Mouse (Mus musculus): Measurements from ENCODE around the gene Ccdc142. TPM values are rescaled to one million over a fixed set of nuclear protein-coding genes. Genes with fewer than 3 reads are reported as not detected.
A peak's percentile ranks its signal among the peaks of the same experiment; 100 is the strongest.

Gene Ccdc142
- total and polyA plus RNA-seq, 2 experiments from 2014 or later: 5.6 to 15.3 TPM

DNA sequence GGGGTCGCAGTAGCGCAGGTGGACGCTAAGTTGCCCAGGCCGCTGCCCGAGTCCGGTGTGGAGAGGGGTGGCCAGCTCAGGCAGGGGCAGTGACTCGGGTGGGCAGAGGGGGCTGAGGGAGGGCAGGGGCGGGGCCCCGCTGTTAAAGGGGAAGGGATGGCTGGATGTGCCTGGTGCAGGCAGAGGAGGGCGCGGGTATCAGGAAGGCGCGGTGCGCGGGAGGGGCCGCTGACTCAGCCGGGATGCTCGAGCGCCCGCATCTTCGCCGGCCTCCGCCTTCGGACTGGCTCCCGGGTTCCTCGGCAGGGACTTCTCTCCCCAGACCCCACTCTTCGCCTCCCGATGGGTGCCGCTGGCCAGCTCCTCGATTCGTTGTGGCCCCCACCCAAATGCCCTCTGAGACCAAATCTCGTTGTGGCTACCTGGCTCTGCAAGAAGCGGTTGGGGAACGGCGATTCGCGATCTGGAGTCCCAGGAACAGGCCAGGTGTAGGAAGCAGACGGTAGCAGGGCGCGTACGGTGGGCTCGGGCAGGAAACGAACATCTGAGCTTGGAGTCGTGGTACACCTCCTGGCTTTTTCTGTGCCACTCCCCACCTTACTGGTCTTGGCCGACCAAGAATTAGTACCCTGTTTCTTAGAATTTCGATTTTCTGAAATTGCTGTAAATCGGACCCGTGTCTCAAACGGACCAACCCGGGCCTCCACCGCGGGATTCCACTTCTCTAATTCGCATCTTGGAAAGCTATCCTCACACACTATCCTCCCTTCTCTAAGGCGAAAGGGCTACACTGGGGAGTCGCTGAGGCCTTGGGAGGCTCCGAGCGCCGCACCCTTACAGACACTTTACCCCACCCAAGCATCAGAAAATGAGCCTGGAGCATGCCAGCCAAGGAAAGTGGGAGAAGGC, 30.8 kb upstream of the Ccdc142 start:
- TF ChIP-seq CTCF (IDR thresholded peaks at IDR 0.05; ENCODE audit: low read depth): no peak
- Histone ChIP-seq H3K27ac (ENCODE audit: low read depth, low read length) (no peak overlapping the region), H3K27me3 (ENCODE audit: insufficient read depth, low read length) (peaks cover 66% of the 10 kb centered on the region), H3K4me3 (ENCODE audit: low read depth, low read length) (no peak overlapping the region), H3K4me1 (ENCODE audit: insufficient read depth) (no peaks in the 10 kb centered on the region), H3K9ac (no peak overlapping the region), H3K36me3 (ENCODE audit: insufficient read depth) (no peaks in the 10 kb centered on the region), H3K4me2 (ENCODE audit: low read depth) (no peak overlapping the region), H3K9me3 (ENCODE audit: low read length) (no peaks in the 10 kb centered on the region)
- ATAC-seq (no peak), DNase-seq (peak; percentile 84)
- WGBS: 1% methylated on average over 58 of the region's 58 CpGs

GRCm38 (mm10) chr6:83071220-83071619, 30.2 kb upstream of the Ccdc142 start:
- peaks cover 65% of the 10 kb centered on the region for H3K27me3 ChIP-seq (ENCODE audit: insufficient read depth, low read length)
- DNase-seq: no peak
- H3K9me3 ChIP-seq (ENCODE audit: low read length): no peaks in the 10 kb centered on the region
- no peaks in the 10 kb centered on the region for H3K36me3 ChIP-seq (ENCODE audit: insufficient read depth)
- no peak overlapping the region for H3K4me2 ChIP-seq (ENCODE audit: low read depth)
- 3% methylated on average over 23 of the region's 24 CpGs for WGBS
- peak; percentile 25; the same call in 1 of the 2 replicates for ATAC-seq
- no peaks in the 10 kb centered on the region for H3K4me1 ChIP-seq (ENCODE audit: insufficient read depth)
- H3K27ac ChIP-seq (ENCODE audit: low read depth, low read length): no peak overlapping the region
- H3K9ac ChIP-seq: no peak overlapping the region
- no peak for TF ChIP-seq CTCF (IDR thresholded peaks at IDR 0.05; ENCODE audit: low read depth)
- no peak overlapping the region for H3K4me3 ChIP-seq (ENCODE audit: low read depth, low read length)

DNA sequence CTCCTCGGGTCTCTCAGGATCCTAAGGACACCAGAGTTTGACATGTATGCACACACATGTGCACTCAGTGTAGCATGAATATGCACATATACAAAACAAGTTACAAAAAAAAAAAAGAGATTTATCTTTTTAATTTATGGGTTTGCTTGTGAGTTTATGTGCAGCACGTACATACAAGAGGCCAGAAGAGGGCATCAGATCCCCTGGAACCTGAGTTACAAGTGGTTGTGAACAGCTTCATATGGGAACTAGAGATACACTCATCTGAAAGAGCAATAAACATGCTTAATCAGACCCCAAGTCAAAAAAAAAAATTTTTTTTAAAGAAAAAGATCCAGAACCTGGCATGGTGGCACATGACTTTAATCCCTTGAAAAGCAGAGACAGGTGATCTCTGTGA, 26.4 kb upstream of the Ccdc142 start:
- Histone ChIP-seq H3K4me3 (ENCODE audit: low read depth, low read length) (no peak overlapping the region), H3K4me2 (ENCODE audit: low read depth) (no peak overlapping the region), H3K9me3 (ENCODE audit: low read length) (no peaks in the 10 kb centered on the region), H3K27ac (ENCODE audit: low read depth, low read length) (no peak overlapping the region), H3K4me1 (ENCODE audit: insufficient read depth) (no peaks in the 10 kb centered on the region), H3K9ac (no peak overlapping the region), H3K27me3 (ENCODE audit: insufficient read depth, low read length) (peaks cover 48% of the 10 kb centered on the region), H3K36me3 (ENCODE audit: insufficient read depth) (no peaks in the 10 kb centered on the region)
- ATAC-seq (no peak), DNase-seq (no peak)
- TF ChIP-seq CTCF (IDR thresholded peaks at IDR 0.05; ENCODE audit: low read depth): peak; percentile 24; the same call in 1 of the 2 replicates
- WGBS: 17% methylated on average over 2 of the region's 2 CpGs

GRCm38 (mm10) chr6:83077630-83078323, 23.6 kb upstream of the Ccdc142 start, which contains the start of gene Pcgf1:
Pcgf1 (plus strand) TSS chr6:83077869.
- 1% methylated on average over 53 of the region's 54 CpGs for WGBS
- H3K4me2 ChIP-seq (ENCODE audit: low read depth): peak within 1 kb of the TSS; percentile 97

GRCm38 (mm10) chr6:83078324-83078858, 23.0 kb upstream of the Ccdc142 start:
- 0% methylated on average over 42 of the region's 46 CpGs for WGBS

More at GRCm38 (mm10) chr6:83077630-83078323, 23.6 kb upstream of the Ccdc142 start, which contains the start of gene Pcgf1:
- TF ChIP-seq CTCF (IDR thresholded peaks at IDR 0.05; ENCODE audit: low read depth): no peak
- no peak for DNase-seq
- H3K4me3 ChIP-seq (ENCODE audit: low read depth, low read length): peak within 1 kb of the TSS; percentile 74
- ATAC-seq: peak; percentile 36
- no peaks in the 10 kb centered on the region for H3K4me1 ChIP-seq (ENCODE audit: insufficient read depth)
- H3K36me3 ChIP-seq (ENCODE audit: insufficient read depth): peaks cover 14% of the 10 kb centered on the region; the same call in 1 of the 2 replicates
- no peaks in the 10 kb centered on the region for H3K9me3 ChIP-seq (ENCODE audit: low read length)
- peak within 1 kb of the TSS; percentile 93 for H3K27ac ChIP-seq (ENCODE audit: low read depth, low read length)
- peaks cover 30% of the 10 kb centered on the region for H3K27me3 ChIP-seq (ENCODE audit: insufficient read depth, low read length)
- H3K9ac ChIP-seq: peak within 1 kb of the TSS; percentile 79

GRCm38 (mm10) chr6:83080210-83080609, 21.2 kb upstream of the Ccdc142 start:
- Histone ChIP-seq H3K27me3 (ENCODE audit: insufficient read depth, low read length) (peaks cover 30% of the 10 kb centered on the region), H3K4me2 (ENCODE audit: low read depth) (no peak overlapping the region), H3K9me3 (ENCODE audit: low read length) (no peaks in the 10 kb centered on the region), H3K4me3 (ENCODE audit: low read depth, low read length) (no peak overlapping the region), H3K27ac (ENCODE audit: low read depth, low read length) (no peak overlapping the region), H3K9ac (no peak overlapping the region), H3K4me1 (ENCODE audit: insufficient read depth) (no peaks in the 10 kb centered on the region), H3K36me3 (ENCODE audit: insufficient read depth) (peaks cover 14% of the 10 kb centered on the region; the same call in 1 of the 2 replicates)
- DNase-seq (no peak), ATAC-seq (no peak)
- TF ChIP-seq CTCF (IDR thresholded peaks at IDR 0.05; ENCODE audit: low read depth): no peak
- 98% methylated on average over 5 of the region's 5 CpGs for WGBS

More at GRCm38 (mm10) chr6:83078324-83078858, 23.0 kb upstream of the Ccdc142 start:
- Histone ChIP-seq H3K9ac (peak overlapping the region; percentile 79), H3K36me3 (ENCODE audit: insufficient read depth) (peaks cover 14% of the 10 kb centered on the region; the same call in 1 of the 2 replicates), H3K4me3 (ENCODE audit: low read depth, low read length) (peak overlapping the region; percentile 74), H3K4me2 (ENCODE audit: low read depth) (peak overlapping the region; percentile 97), H3K9me3 (ENCODE audit: low read length) (no peaks in the 10 kb centered on the region), H3K27ac (ENCODE audit: low read depth, low read length) (peak overlapping the region; percentile 93), H3K27me3 (ENCODE audit: insufficient read depth, low read length) (peaks cover 28% of the 10 kb centered on the region), H3K4me1 (ENCODE audit: insufficient read depth) (no peaks in the 10 kb centered on the region)
- peak; percentile 66 for TF ChIP-seq CTCF (IDR thresholded peaks at IDR 0.05; ENCODE audit: low read depth)
- DNase-seq: peak; percentile 100
- peak; percentile 96 for ATAC-seq
